Mouse (Mus musculus): ENCODE measurements at regions not wholly inside any gene's neighbourhood (a gene's known extent, or its start where the extent isn't known, plus 50 kb on each side); places are given as distances from the start of the nearest gene placed in this dataset.

- Histone ChIP-seq H3K27me3 (ENCODE audit: control insufficient read depth) (no peaks in the 10 kb centered on the region), H3K9me3 (ENCODE audit: control insufficient read depth, low read length) (peaks cover 6% of the 10 kb centered on the region), H3K4me1 (ENCODE audit: control insufficient read depth) (peaks cover 14% of the 10 kb centered on the region), H3K4me3 (replicated peaks) (no peak overlapping the region), H3K36me3 (ENCODE audit: control insufficient read depth) (no peaks in the 10 kb centered on the region)
- TF ChIP-seq TAL1 (IDR thresholded peaks at IDR 0.05; ENCODE audit: low read length), result no peak
- TF ChIP-seq GATA1 (IDR thresholded peaks at IDR 0.05; ENCODE audit: low read length), result no peak
Observed at GRCm38 (mm10) chr17:48592457-48592856, 137.8 kb downstream of the Unc5cl start.

GRCm38 (mm10) chr17:48595418-48595963, 140.8 kb downstream of the Unc5cl start:
- no peaks in the 10 kb centered on the region for H3K36me3 ChIP-seq (ENCODE audit: control insufficient read depth)
- no peak overlapping the region for H3K4me3 ChIP-seq (replicated peaks)
- H3K27me3 ChIP-seq (ENCODE audit: control insufficient read depth), result no peaks in the 10 kb centered on the region
- H3K4me1 ChIP-seq (ENCODE audit: control insufficient read depth), result peaks cover 14% of the 10 kb centered on the region
- H3K9me3 ChIP-seq (ENCODE audit: control insufficient read depth, low read length), result peaks cover 6% of the 10 kb centered on the region
- TF ChIP-seq GATA1 (IDR thresholded peaks at IDR 0.05; ENCODE audit: low read length) (no peak), TAL1 (IDR thresholded peaks at IDR 0.05; ENCODE audit: low read length) (no peak)

- TF ChIP-seq GATA1 (IDR thresholded peaks at IDR 0.05; ENCODE audit: low read length) (no peak), TAL1 (IDR thresholded peaks at IDR 0.05; ENCODE audit: low read length) (no peak)
- peaks cover 6% of the 10 kb centered on the region for H3K9me3 ChIP-seq (ENCODE audit: control insufficient read depth, low read length)
- no peaks in the 10 kb centered on the region for H3K36me3 ChIP-seq (ENCODE audit: control insufficient read depth)
- H3K4me1 ChIP-seq (ENCODE audit: control insufficient read depth), result peaks cover 14% of the 10 kb centered on the region
- no peaks in the 10 kb centered on the region; the same call in 1 of the 2 replicates for H3K27me3 ChIP-seq (ENCODE audit: control insufficient read depth)
- H3K4me3 ChIP-seq (replicated peaks), result no peak overlapping the region
Observed at GRCm38 (mm10) chr17:48596406-48596805, 141.7 kb downstream of the Unc5cl start.

GRCm38 (mm10) chr17:48597301-48597700, 142.6 kb downstream of the Unc5cl start:
- H3K27me3 ChIP-seq (ENCODE audit: control insufficient read depth), result no peaks in the 10 kb centered on the region; the same call in 1 of the 2 replicates
- no peak for TF ChIP-seq GATA1 (IDR thresholded peaks at IDR 0.05; ENCODE audit: low read length)
- no peaks in the 10 kb centered on the region for H3K36me3 ChIP-seq (ENCODE audit: control insufficient read depth)
- peaks cover 9% of the 10 kb centered on the region for H3K4me1 ChIP-seq (ENCODE audit: control insufficient read depth)
- no peak overlapping the region for H3K4me3 ChIP-seq (replicated peaks)
- peaks cover 6% of the 10 kb centered on the region for H3K9me3 ChIP-seq (ENCODE audit: control insufficient read depth, low read length)

- no peaks in the 10 kb centered on the region; the same call in 1 of the 2 replicates for H3K27me3 ChIP-seq (ENCODE audit: control insufficient read depth)
- no peak overlapping the region for H3K4me3 ChIP-seq (replicated peaks)
- no peaks in the 10 kb centered on the region for H3K36me3 ChIP-seq (ENCODE audit: control insufficient read depth)
- TF ChIP-seq TAL1 (IDR thresholded peaks at IDR 0.05; ENCODE audit: low read length), result no peak
- no peak for TF ChIP-seq GATA1 (IDR thresholded peaks at IDR 0.05; ENCODE audit: low read length)
- H3K4me1 ChIP-seq (ENCODE audit: control insufficient read depth), result no peaks in the 10 kb centered on the region
- peaks cover 2% of the 10 kb centered on the region; the same call in 1 of the 2 replicates for H3K9me3 ChIP-seq (ENCODE audit: control insufficient read depth, low read length)
Observed at GRCm38 (mm10) chr17:48598471-48599141, 143.9 kb downstream of the Unc5cl start.

- H3K9me3 ChIP-seq (ENCODE audit: control insufficient read depth, low read length), result peaks cover 2% of the 10 kb centered on the region; the same call in 1 of the 2 replicates
- H3K4me3 ChIP-seq (replicated peaks), result no peak overlapping the region
- TF ChIP-seq GATA1 (IDR thresholded peaks at IDR 0.05; ENCODE audit: low read length) (no peak), TAL1 (IDR thresholded peaks at IDR 0.05; ENCODE audit: low read length) (no peak)
- H3K27me3 ChIP-seq (ENCODE audit: control insufficient read depth), result no peaks in the 10 kb centered on the region; the same call in 1 of the 2 replicates
- H3K4me1 ChIP-seq (ENCODE audit: control insufficient read depth), result no peaks in the 10 kb centered on the region
- H3K36me3 ChIP-seq (ENCODE audit: control insufficient read depth), result no peaks in the 10 kb centered on the region
Observed at GRCm38 (mm10) chr17:48600176-48600575, 145.5 kb downstream of the Unc5cl start.

- Histone ChIP-seq H3K27me3 (ENCODE audit: control insufficient read depth) (no peaks in the 10 kb centered on the region; the same call in 1 of the 2 replicates), H3K9me3 (ENCODE audit: control insufficient read depth, low read length) (no peaks in the 10 kb centered on the region), H3K36me3 (ENCODE audit: control insufficient read depth) (no peaks in the 10 kb centered on the region), H3K4me1 (ENCODE audit: control insufficient read depth) (no peaks in the 10 kb centered on the region), H3K4me3 (replicated peaks) (no peak overlapping the region)
- TF ChIP-seq GATA1 (IDR thresholded peaks at IDR 0.05; ENCODE audit: low read length) (no peak), TAL1 (IDR thresholded peaks at IDR 0.05; ENCODE audit: low read length) (no peak)
Observed at GRCm38 (mm10) chr17:48602554-48602953, 147.9 kb downstream of the Unc5cl start.

- Histone ChIP-seq H3K4me1 (ENCODE audit: control insufficient read depth) (no peaks in the 10 kb centered on the region), H3K36me3 (ENCODE audit: control insufficient read depth) (no peaks in the 10 kb centered on the region), H3K9me3 (ENCODE audit: control insufficient read depth, low read length) (no peaks in the 10 kb centered on the region), H3K27me3 (ENCODE audit: control insufficient read depth) (no peaks in the 10 kb centered on the region), H3K4me3 (replicated peaks) (no peak overlapping the region)
- TF ChIP-seq TAL1 (IDR thresholded peaks at IDR 0.05; ENCODE audit: low read length) (no peak), GATA1 (IDR thresholded peaks at IDR 0.05; ENCODE audit: low read length) (no peak)
Observed at GRCm38 (mm10) chr17:48606767-48607166, 152.1 kb downstream of the Unc5cl start.

GRCm38 (mm10) chr17:48608315-48608714, 153.6 kb downstream of the Unc5cl start:
- no peaks in the 10 kb centered on the region; the same call in 1 of the 2 replicates for H3K9me3 ChIP-seq (ENCODE audit: control insufficient read depth, low read length)
- no peaks in the 10 kb centered on the region for H3K4me1 ChIP-seq (ENCODE audit: control insufficient read depth)
- H3K4me3 ChIP-seq (replicated peaks), result no peak overlapping the region
- no peaks in the 10 kb centered on the region for H3K27me3 ChIP-seq (ENCODE audit: control insufficient read depth)
- TF ChIP-seq TAL1 (IDR thresholded peaks at IDR 0.05; ENCODE audit: low read length) (no peak), GATA1 (IDR thresholded peaks at IDR 0.05; ENCODE audit: low read length) (no peak)
- no peaks in the 10 kb centered on the region for H3K36me3 ChIP-seq (ENCODE audit: control insufficient read depth)

All from erythroblast, embryonic 14.5 days (primary cell).